Mouse (Mus musculus): ENCODE results near the gene Zcchc14.

The Zcchc14 gene

GRCm38 (mm10) chr8:121585159-121585825, 67.4 kb downstream of the Zcchc14 start:
- peak; percentile 97 for DNase-seq (ENCODE audit: low spot score)

DNA sequence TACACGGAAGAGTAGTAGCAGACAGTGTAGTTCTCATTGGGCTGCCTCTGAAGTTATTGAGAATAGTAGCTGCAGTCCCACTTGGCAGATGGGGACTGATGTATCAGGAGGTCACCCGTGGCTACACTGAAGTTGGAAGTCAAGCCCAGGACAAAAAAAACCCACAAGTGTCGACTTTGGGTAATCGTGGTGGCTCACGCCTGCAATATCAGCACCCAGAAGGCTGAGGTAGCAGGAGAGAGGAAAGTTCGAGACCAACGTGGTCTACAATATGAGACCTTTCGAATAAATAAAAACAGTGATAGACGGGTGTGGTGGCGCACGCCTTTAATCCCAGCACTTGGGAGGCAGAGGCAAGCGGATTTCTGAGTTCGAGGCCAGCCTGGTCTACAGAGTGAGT, 68.0 kb downstream of the Zcchc14 start:
- no peak for DNase-seq (ENCODE audit: low spot score)

DNA sequence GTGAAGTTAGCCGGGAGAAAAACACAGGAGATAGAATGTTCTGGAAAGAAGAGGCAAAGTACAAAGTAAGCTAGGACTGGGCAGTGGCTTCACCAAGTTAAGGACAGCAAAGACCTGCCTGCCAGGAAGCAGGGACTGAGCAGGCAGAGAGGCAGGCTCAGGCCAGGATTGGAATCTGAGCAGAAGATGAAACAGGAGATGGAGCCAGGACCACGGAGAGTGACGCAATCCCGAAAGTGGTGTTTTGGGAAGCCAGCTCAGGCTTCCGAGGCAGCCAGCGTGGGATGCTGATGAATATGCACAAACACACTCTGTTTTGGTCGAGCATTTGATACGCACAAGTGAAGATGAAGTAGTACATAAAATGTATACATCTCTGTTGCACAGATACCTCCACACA, 69.0 kb downstream of the Zcchc14 start:
- DNase-seq (ENCODE audit: low spot score), result no peak

DNA sequence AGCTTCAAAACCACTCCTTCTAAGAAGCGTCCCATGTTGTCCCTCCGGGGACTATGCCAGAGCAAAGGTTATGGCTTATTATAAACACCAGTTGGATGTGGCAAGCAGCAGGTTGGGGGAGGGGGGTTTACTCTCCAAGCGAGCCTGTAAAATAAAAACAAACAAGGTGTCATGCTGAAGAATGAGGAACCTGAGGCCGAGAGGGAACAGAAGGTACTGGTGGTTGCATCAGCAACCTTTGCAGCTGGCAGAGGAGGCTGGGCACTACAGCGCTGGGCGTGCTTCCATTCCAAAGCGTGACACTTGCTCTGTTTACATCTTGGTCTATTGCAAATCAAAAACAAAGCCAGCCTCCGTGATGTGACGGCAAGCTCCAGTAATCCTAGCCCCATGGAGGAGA, 72.2 kb downstream of the Zcchc14 start:
- DNase-seq (ENCODE audit: low spot score), result no peak

DNA sequence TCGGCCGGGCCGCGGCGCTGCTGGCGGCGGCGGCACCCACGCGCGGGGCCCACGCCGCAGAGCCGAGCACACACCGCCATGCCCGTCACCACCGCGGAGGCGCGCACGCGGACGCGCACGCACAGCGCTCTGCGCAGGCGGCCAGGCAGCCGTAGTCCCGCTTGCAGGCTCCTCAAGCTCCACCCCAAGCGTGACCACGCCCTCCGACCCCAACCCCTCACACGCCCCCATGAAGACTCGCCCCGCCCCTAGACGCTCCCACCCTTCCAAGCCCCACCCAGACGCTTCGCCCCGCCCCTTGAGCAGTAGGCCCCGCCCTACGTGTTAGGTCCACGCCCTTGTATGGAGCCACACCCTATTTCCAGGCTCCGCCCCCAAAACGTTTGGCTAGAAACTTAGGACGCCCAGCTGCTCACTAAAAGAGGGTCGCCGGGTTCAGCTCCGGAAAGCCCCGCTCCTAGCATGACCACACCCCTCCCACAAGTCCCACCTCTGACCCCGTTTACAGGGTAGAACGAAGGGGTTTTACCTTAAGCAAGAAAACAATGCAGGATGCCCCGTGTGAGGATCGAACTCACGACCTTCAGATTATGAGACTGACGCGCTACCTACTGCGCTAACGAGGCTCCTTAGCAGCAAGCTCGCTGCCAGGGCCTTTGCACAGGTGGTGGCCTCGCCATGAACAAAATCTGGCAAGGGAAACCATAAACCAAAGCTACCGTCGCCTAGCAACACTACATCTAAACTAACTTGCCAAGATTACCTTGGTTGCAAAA, 73.8 kb downstream of the Zcchc14 start, which contains the start of gene Fbxo31:
TSS of gene Fbxo31 (minus strand) at position 131 of the 776 bp plus-strand sequence.
- DNase-seq (ENCODE audit: low spot score), result peak; percentile 66

DNA sequence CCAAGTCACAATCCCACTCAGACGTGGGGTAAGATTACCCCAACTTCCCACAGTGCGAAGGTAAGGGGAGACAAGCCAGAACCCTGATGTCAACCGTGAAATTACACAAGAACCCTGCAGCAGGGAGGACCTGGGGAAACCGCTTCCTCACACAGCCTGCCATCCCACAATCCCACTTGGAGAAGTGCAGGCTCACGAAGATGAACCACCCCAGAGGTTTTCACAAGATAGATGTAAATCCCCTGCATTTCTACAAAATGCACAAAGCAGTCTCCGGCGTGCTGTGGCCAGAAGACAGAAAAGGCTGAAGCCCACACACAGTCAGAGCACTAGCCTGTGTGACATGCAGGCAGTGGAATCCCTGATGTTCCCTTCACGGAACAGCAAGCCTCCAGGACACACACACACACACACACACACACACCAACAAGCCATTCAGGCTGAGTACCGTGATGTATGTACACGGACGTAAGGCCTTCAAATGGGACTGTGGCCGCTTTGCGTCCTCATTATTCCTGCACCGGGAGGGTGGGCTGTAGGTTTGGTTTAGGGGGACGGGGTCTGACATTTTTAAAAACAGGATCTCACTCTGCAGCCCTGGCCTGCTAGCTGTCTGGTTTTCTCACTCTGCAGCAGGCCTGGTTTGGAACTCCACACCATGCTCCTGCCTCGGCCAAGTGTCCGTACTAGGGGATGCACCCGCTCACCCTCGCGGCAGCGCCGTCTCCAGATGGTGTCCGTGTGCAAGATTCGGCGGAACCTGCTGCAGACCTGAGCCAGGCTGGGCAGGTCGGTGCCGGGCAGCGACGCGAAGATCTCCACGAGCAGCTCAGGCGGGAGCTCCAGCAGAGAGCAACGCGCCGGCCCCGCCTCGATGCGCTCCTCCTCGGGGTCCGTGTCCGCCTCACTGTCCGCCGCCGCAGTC, 74.7 kb downstream of the Zcchc14 start:
- no peak for DNase-seq (ENCODE audit: low spot score)

GRCm38 (mm10) chr8:121575661-121576060, 77.0 kb downstream of the Zcchc14 start:
- DNase-seq (ENCODE audit: low spot score), result no peak

GRCm38 (mm10) chr8:121573275-121573674, 79.4 kb downstream of the Zcchc14 start:
- DNase-seq (ENCODE audit: low spot score), result no peak

- DNase-seq (ENCODE audit: low spot score), result no peak
These were observed 80.6 kb downstream of the Zcchc14 start for GRCm38 (mm10) chr8:121572121-121572520.

- no peak for DNase-seq (ENCODE audit: low spot score)
These were observed 81.9 kb downstream of the Zcchc14 start for GRCm38 (mm10) chr8:121570801-121571200.

DNA sequence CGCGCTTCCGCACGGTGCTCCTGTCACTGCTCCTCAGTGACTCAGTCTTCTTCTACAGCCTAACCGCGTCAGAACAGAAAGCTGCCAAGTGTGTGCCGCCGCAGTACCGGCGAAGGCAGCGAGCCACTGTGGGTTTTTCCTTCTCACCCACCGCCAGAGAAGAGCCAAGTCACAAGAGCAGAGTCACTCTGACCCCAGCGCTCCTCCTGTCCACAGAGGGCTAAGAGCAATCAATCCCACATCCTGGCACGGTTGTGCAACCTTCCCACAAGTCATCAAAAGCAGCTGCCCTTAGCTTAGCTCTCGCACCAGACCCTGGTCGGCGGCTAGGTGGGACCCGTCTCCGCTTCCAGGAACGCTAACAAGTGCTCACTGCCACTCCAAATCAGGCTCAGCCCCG, 82.4 kb downstream of the Zcchc14 start:
- DNase-seq (ENCODE audit: low spot score), result no peak

DNA sequence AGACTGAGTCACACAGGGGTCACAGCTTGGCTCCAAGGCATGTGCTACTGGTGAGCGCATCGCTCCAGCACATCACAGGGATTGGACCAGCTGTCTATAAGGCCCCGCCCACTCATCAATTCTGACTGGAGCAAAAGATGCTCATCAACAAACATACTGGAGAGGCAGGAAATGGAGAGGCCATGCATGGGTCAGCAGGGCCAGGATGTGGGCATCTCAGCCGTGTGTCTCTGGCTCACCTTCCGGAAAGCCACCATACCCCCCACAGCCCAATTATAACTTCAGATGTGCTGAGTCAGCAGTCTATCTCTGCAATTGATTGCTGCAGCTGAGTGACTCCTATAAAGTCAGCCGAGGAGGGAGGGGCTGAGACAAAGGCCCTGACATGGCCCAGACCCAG, 84.4 kb downstream of the Zcchc14 start:
- DNase-seq (ENCODE audit: low spot score), result no peak

- DNase-seq (ENCODE audit: low spot score), result no peak
These were observed 89.0 kb downstream of the Zcchc14 start for GRCm38 (mm10) chr8:121563701-121564100.

DNA sequence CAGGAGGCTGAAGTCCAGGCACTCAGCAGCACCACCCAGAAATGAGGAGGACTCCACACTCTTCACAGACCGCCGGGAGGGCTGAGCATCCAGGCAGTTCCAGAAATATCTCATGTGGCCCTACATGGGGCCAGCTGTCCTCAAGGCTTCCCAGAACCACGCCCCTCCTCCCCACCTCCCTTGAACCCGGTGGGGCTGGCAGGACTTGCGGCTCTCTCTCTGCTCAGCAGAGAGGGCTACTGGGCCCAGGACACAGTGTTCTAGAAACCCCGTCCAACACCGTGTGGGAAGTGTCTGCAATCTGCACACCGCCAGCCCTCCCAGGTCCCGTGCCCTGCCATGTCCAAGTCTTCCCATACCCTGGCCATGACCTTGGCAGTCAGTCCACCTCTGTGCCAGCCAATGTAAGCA, 89.8 kb downstream of the Zcchc14 start:
- DNase-seq (ENCODE audit: low spot score), result no peak

GRCm38 (mm10) chr8:121561636-121562345, 90.9 kb downstream of the Zcchc14 start:
- DNase-seq (ENCODE audit: low spot score), result no peak

DNA sequence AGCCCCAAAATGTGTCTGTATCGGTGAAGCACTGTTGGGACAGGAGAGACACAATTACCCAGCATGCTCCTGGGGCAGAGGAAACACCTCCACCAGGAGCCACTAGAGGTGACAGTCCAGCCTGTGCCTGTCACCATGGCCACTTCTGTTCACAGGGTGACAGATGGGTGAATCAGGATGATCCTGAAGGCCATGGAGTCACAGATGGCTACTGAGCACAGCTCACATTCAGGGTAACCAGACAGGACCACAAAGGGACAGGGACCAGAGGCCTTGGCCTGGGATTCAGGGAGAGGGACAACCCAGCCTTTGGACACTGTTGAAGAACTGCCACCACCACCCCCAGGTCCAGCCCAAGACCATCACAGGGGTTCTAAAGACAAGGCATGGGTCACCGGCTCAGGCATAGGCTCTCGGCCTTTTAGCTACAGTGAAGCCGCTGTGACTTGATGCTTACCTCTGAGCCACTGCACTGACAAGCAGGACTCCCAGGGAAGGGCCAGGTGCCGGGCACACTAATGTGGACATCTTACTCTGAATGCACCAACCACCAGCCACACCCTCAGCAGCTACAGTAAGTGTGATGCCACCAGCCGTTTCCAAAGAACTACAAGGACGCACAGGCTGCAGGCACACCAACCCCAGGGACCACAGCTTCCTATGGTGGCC, 92.1 kb downstream of the Zcchc14 start:
- no peak for DNase-seq (ENCODE audit: low spot score)

DNA sequence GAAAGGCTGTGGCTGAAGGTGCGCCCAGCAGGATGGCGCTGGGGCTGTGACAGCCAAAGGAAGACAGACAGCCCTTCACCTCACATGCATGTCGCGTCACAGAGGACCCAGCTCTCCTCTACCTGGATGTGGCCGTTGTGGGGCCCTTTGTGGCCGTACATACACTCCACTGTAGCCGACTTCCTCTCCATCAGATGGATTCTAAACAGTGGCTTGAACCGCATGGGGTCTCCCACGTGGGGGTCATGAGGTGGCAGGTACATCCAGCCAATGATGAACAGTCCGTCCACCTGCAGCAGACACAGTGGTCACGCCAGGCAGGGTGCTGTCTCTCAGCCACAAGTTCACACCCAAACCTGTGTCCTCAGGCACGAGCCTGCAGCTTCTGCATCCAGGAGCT, 92.9 kb downstream of the Zcchc14 start:
- no peak for DNase-seq (ENCODE audit: low spot score)

DNA sequence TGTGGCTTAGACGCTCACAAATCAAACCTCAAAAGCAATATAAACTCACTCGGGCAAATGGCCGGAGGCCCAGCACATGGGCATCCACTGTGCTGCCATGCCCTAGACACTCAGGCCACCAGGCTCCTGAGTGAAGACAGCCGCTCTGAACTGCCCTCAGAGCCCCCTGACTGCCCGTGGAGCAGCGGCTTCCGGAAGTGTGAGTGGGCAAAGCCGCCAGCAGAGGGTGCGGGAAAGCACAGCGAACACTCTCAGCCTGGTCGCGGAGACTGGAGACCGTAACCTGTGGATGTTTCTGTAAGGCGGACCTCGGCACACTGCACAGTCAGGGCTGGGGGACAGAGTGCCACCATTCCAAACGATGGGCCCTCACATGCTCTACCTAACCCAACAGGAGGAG, 94.2 kb downstream of the Zcchc14 start:
- no peak for DNase-seq (ENCODE audit: low spot score)

DNA sequence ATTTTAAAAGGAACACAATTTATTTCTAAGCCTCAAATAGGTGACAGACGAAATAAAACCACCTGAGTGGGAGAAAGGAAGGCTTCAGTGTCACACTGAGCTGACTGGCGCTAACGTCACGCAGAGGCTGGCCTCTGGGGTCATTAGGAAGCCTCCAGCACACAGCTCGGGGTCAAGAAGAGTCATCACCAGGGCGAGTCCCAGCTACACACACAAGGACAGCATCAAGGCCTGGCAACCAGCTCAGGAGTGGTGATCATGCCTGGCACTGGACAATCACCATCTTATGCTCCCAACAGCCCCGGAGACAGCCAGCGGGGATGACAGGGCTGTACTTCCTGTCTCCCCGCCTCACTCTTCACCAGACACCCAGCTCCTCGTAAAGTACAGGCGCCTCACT, 95.0 kb downstream of the Zcchc14 start:
- no peak for DNase-seq (ENCODE audit: low spot score)

GRCm38 (mm10) chr8:121553831-121554475, 98.7 kb downstream of the Zcchc14 start:
- DNase-seq (ENCODE audit: low spot score), result no peak

DNA sequence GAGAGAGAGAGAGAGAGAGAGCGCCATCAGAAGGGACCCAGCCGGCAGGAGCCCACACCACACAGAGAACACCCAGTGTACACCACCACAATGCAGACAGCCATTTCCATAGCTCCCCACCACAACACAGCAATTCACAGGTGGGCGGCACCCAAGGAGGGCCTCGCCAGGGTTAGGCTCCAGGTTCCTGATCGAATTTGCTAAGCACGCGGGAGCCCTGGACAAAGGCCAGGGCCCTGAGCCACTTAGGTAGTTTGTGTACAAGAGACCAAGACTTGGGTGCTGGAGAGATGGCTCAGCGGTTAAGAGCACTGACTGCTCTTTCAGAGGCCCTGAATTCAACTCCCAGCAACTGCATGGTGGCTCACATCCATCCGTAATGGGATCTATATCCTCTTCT, 100.2 kb downstream of the Zcchc14 start:
- no peak for DNase-seq (ENCODE audit: low spot score)

Measured in ovary, postnatal 10 days (tissue).